Mouse (Mus musculus) myocyte (in vitro differentiated cells): Measurements from ENCODE around the gene Mtfmt.

Experiments used
- CEBPB ChIP-seq: IDR thresholded peaks from 2 replicates; pipeline ENCODE4 v1.6.1; 2011; ENCODE audit warnings: mild to moderate bottlenecking, moderate library complexity; ENCODE audit not compliant: poor library complexity, insufficient read depth, severe bottlenecking
- MYOG ChIP-seq, 3 experiments: IDR thresholded peaks; one replicate each; pipeline ENCODE4 v1.6.1; 2011; ENCODE audit warnings: control low read depth in 2 of 3, low read depth in 2 of 3, mild to moderate bottlenecking in 2 of 3; ENCODE audit not compliant: insufficient read length in 2 of 3, control insufficient read depth in 1 of 3, insufficient read depth in 1 of 3
- POLR2A ChIP-seq: IDR thresholded peaks from one replicate; pipeline ENCODE4 v1.6.1; 2011; ENCODE audit warnings: low read depth, mild to moderate bottlenecking, control low read depth, moderate library complexity; ENCODE audit not compliant: insufficient read length
- TCF12 ChIP-seq: IDR thresholded peaks from one replicate; pipeline ENCODE4 v1.6.1; 2011; ENCODE audit warnings: mild to moderate bottlenecking, control low read depth; ENCODE audit not compliant: poor library complexity, insufficient read depth, severe bottlenecking
- USF1 ChIP-seq: IDR thresholded peaks from one replicate; pipeline ENCODE4 v1.6.1; 2011; ENCODE audit warnings: low read depth, mild to moderate bottlenecking, control low read depth, moderate library complexity

DNA sequence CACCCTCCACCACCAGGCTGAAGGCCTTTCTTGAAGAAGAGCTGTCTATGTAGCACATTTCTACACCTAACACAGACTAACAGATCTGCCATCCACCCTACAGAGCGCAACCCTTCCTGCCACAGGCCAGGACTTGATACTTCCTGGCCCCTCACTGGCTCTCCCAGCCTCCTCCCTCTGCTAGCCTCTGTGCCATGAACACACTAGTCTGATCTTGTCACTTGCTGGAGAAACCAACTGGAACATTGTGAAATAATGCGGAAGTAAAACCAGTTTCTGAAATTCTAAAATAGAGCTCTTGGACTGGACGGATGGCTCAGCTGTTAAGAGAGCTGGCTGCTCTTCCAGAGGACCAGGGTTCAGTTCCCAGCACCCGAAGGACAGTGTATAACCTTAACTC, 57.3 kb downstream of the Mtfmt start:
- no peak for TF ChIP-seq POLR2A
- no peak for TF ChIP-seq USF1
- no peak for TF ChIP-seq CEBPB
- TF ChIP-seq TCF12 = no peak
- TF ChIP-seq MYOG (IDR thresholded peaks at IDR 0.05; ENCODE audit: control insufficient read depth in 1 of 3, insufficient read depth in 1 of 3, insufficient read length in 2 of 3, low read depth in 2 of 3) = no peak
